17 mouse cellular contexts compared by ENCODE assay signal in the genomic region with DNA sequence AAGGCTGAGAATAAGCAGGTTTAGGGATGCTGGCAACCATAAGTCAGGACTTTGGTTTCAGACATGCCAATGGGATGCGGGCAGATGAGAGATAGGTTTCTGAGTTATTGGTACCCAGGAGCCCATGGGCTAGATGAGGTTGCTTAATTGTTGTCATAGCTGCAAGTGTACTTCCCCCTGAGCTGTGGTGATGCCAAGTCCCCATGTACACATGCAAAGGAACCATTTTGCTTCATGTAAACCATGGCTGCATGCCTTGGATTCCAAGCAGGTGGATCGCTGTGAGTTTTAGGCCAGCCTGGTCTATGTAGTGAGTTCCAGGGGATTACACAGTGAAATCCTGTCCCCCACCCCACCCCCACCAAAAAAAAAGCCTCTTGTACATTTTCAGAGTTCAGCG. TPM values are rescaled to one million over a fixed set of nuclear protein-coding genes. Genes with fewer than 3 reads are reported as not detected.
A peak's percentile ranks its signal among the peaks of the same experiment; 100 is the strongest.
DNase-seq lines count a peak whose midpoint lies in the region; ATAC-seq and TF ChIP-seq lines count a peak whose summit lies in the region.
"Had no signal": no experiment of that assay in that cellular context is flagged by ENCODE, and none has a peak within 500 bp of the region (broad histone marks: within the 10 kb centered on the region; RNA-seq: fewer than 3 reads in every experiment).

No protein-coding gene starts in this region.

- no peak for TF ChIP-seq RAD21 in MEL (IDR thresholded peaks at IDR 0.05; ENCODE audit: low read depth, low read length)

- H3K36me3 ChIP-seq in heart, embryonic 13.5 days, result peaks cover 5% of the 10 kb centered on the region
- peaks cover 0 to 37% of the 10 kb centered on the region in 2 experiments; a peak in 3 of 4 replicates for H3K36me3 ChIP-seq in MEL (ENCODE audit: control insufficient read depth in 1 of 2, insufficient read depth in 2 of 2, low read length in 2 of 2)
- peaks cover 7% of the 10 kb centered on the region for H3K36me3 ChIP-seq in liver, embryonic 16.5 days (ENCODE audit: control insufficient read depth, insufficient read depth)
- H3K36me3 ChIP-seq: heart, embryonic 15.5 days had no signal

- peaks cover 39% of the 10 kb centered on the region for H3K4me1 ChIP-seq in heart, embryonic 13.5 days
- peaks cover 8 to 32% of the 10 kb centered on the region in 2 experiments; a peak in 3 of 4 replicates for H3K4me1 ChIP-seq in MEL (ENCODE audit: control insufficient read depth in 1 of 2, insufficient read depth in 2 of 2, low read length in 2 of 2)
- peaks cover 41% of the 10 kb centered on the region for H3K4me1 ChIP-seq in liver, embryonic 16.5 days (ENCODE audit: control insufficient read depth, low read depth, low read length)

- peaks cover 33% of the 10 kb centered on the region for H3K79me2 ChIP-seq in MEL (ENCODE audit: control insufficient read depth, insufficient read depth, low read length, poor library complexity)

- no peak for TF ChIP-seq CTCF in MEL (IDR thresholded peaks at IDR 0.05 in 2 of 3, conservative IDR thresholded peaks at IDR 0.05 in 1 of 3; ENCODE audit: control insufficient read depth in 1 of 3, insufficient read depth in 1 of 3, low read depth in 2 of 3, low read length in 3 of 3, poor library complexity in 1 of 3, severe bottlenecking in 1 of 3)

- intact Hi-C loops in heart, postnatal 25 days (cut with DNase I), result loop anchor here (2.0 to 5.0 kb wide), 2 partner anchors 29 to 52 kb away; no protein-coding TSS in a partner anchor
- intact Hi-C loops in gastrocnemius, postnatal 36 days (cut with DNase I), result no loop called here

- H3K27ac ChIP-seq in heart, embryonic 13.5 days (replicated peaks), result no peak overlapping the region
- H3K27ac ChIP-seq in MEL (ENCODE audit: control insufficient read depth, low read depth, low read length), result peak overlapping the region; percentile 88
- H3K27ac ChIP-seq in liver, embryonic 16.5 days (ENCODE audit: low read length), result peak overlapping the region; percentile 93
- H3K27ac ChIP-seq: gastrocnemius, adult 2 months; heart, embryonic 15.5 days; hindbrain, embryonic 14.5 days had no signal

- no peak for ATAC-seq in heart, embryonic 13.5 days (ENCODE audit: extremely low read depth, insufficient number of reproducible peaks, low FRiP score, low TSS enrichment)
- ATAC-seq in liver, embryonic 16.5 days (ENCODE audit: low read depth), result no peak

- 84% methylated on average over 3 of the region's 3 CpGs for WGBS in heart, embryonic 13.5 days
- WGBS in liver, embryonic 16.5 days (ENCODE audit: insufficient replicate concordance), result 48% methylated on average over 3 of the region's 3 CpGs

- TF ChIP-seq POLR2A in MEL (IDR thresholded peaks at IDR 0.05; ENCODE audit: control insufficient read depth in 1 of 2, insufficient read depth in 1 of 2, low read depth in 1 of 2, low read length in 2 of 2, poor library complexity in 1 of 2), result no peak

- H3K9me3 ChIP-seq in heart, embryonic 13.5 days, result no peaks in the 10 kb centered on the region
- H3K9me3 ChIP-seq in MEL (replicated peaks; ENCODE audit: insufficient read depth, low read length), result no peaks in the 10 kb centered on the region
- H3K9me3 ChIP-seq in liver, embryonic 16.5 days (replicated peaks; ENCODE audit: control insufficient read depth, low read length), result no peaks in the 10 kb centered on the region
- H3K9me3 ChIP-seq: heart, embryonic 15.5 days had no signal

- no peak for TF ChIP-seq EP300 in MEL (IDR thresholded peaks at IDR 0.05; ENCODE audit: low read depth in 1 of 2, low read length in 2 of 2)

- no peak for DNase-seq in heart, postnatal 25 days (ENCODE audit: low spot score)
- DNase-seq in MEL (ENCODE audit: low read depth, low spot score), result peak; percentile 87
- DNase-seq in c-Kit-positive CD71-positive TER-119-positive erythroid progenitor cells, embryonic 14.5 days (ENCODE audit: low spot score), result peak; percentile 47
- no peak for DNase-seq in gastrocnemius, postnatal 36 days
- no peak for DNase-seq in left cerebral cortex, adult 18-20 months (ENCODE audit: low spot score in 2 of 2)
- DNase-seq: cerebellum, adult 9-10 months; gastrocnemius, adult 2 months; kidney, adult 11 months; lung, adult 18-20 months; right cerebral cortex, postnatal 25 days had no signal

- H3K27me3 ChIP-seq in heart, embryonic 13.5 days (replicated peaks), result no peaks in the 10 kb centered on the region
- no peaks in the 10 kb centered on the region for H3K27me3 ChIP-seq in MEL (ENCODE audit: control insufficient read depth in 1 of 2, insufficient read depth in 2 of 2, low read length in 2 of 2)
- H3K27me3 ChIP-seq in liver, embryonic 16.5 days (ENCODE audit: control insufficient read depth, insufficient read depth, low read depth, low read length), result no peaks in the 10 kb centered on the region
- H3K27me3 ChIP-seq: CH12.LX; heart, embryonic 15.5 days had no signal

- no peak overlapping the region for H3K4me3 ChIP-seq in heart, embryonic 13.5 days
- no peak overlapping the region for H3K4me3 ChIP-seq in MEL (ENCODE audit: control insufficient read depth in 1 of 2, insufficient read depth in 1 of 2, low read depth in 2 of 2, low read length in 2 of 2)
- peak overlapping the region; percentile 39 for H3K4me3 ChIP-seq in liver, embryonic 16.5 days (ENCODE audit: low read depth, low read length)

- H3K9ac ChIP-seq in heart, embryonic 13.5 days, result 0 out of 2 replicates have a peak overlapping the region, but pooled peaks have one; percentile 11
- peak overlapping the region; percentile 8 for H3K9ac ChIP-seq in MEL (ENCODE audit: control insufficient read depth, low read depth, low read length, poor library complexity, severe bottlenecking)
- H3K9ac ChIP-seq in liver, embryonic 16.5 days (ENCODE audit: low read depth, low read length), result peak overlapping the region; percentile 50
- H3K9ac ChIP-seq: heart, embryonic 15.5 days; hindbrain, embryonic 14.5 days had no signal

- H3K4me2 ChIP-seq in heart, embryonic 13.5 days, result peak overlapping the region; percentile 87
- peak overlapping the region; percentile 76 for H3K4me2 ChIP-seq in liver, embryonic 16.5 days (ENCODE audit: low read depth, low read length)

TF ChIP-seq in MEL, 35 proteins besides CTCF, POLR2A, EP300 and RAD21 (continues in another document):
- TF ChIP-seq ZKSCAN1 (IDR thresholded peaks at IDR 0.05; ENCODE audit: low read depth, low read length), result no peak
- 0 out of 2 replicates have a peak, but pooled peaks have one; percentile 12 for TF ChIP-seq ELF1 (IDR thresholded peaks at IDR 0.05; ENCODE audit: low read depth, low read length)
- TF ChIP-seq JUND (IDR thresholded peaks at IDR 0.05; ENCODE audit: low read depth, low read length), result no peak
- TF ChIP-seq POLR2AphosphoS5 (IDR thresholded peaks at IDR 0.05; ENCODE audit: borderline replicate concordance, low read depth, low read length), result no peak
- no peak for TF ChIP-seq ETS1 (IDR thresholded peaks at IDR 0.05; ENCODE audit: low read depth, low read length)

RNA-seq across cellular contexts. Expression of a gene that starts 1.1 kb away (rescaled TPM):
- 19.7 and 20.7 TPM in 2 replicates for polyA plus RNA-seq in heart, embryonic 13.5 days (2015; fragmentation: Nextera tagmentation; extraction: Ambion mirVana)
- total RNA-seq in heart, postnatal 25 days (2021), result 10 to 100 TPM; 11.8 to 13.3 TPM
- total RNA-seq in MEL (2012; rRNA removed), result 18.7 and 30.0 TPM in 2 replicates
- 10 to 100 TPM in 1 of 2 experiments, not detected in 1; 38.9 TPM for polyA plus RNA-seq in MEL (2012; ENCODE audit: insufficient read depth in 1 of 2, insufficient read length in 2 of 2, low read depth in 1 of 2, low replicate concordance in 2 of 2, missing spikeins in 1 of 2)
- 29.4 and 30.5 TPM in 2 replicates for polyA plus RNA-seq in liver, embryonic 16.5 days (2015; fragmentation: Nextera tagmentation; extraction: Ambion mirVana)
- total RNA-seq in gastrocnemius, postnatal 36 days (2021), result 1 to 10 TPM; 3.8 to 4.6 TPM
- 10 to 100 TPM; 46.9 to 48.9 TPM for total RNA-seq in left cerebral cortex, adult 18-20 months (2021)

RNA-seq across cellular contexts. Expression of a gene that starts 40.1 kb away (rescaled TPM):
- 0.14 TPM in 1 of 2 replicates, not detected in the other for polyA plus RNA-seq in heart, embryonic 13.5 days (2015; fragmentation: Nextera tagmentation; extraction: Ambion mirVana)
- under 1 TPM; 0.29 to 0.48 TPM for total RNA-seq in heart, postnatal 25 days (2021)
- 0.10 TPM in 1 of 2 replicates, not detected in the other for total RNA-seq in MEL (2012; rRNA removed)
- polyA plus RNA-seq in MEL (2012; ENCODE audit: insufficient read depth in 1 of 2, insufficient read length in 2 of 2, low read depth in 1 of 2, low replicate concordance in 2 of 2, missing spikeins in 1 of 2), result not detected
- 0.15 TPM in 1 of 2 replicates, not detected in the other for polyA plus RNA-seq in liver, embryonic 16.5 days (2015; fragmentation: Nextera tagmentation; extraction: Ambion mirVana)
- under 1 TPM; 0.47 to 0.48 TPM for total RNA-seq in gastrocnemius, postnatal 36 days (2021)
- total RNA-seq in left cerebral cortex, adult 18-20 months (2021), result under 1 TPM; 0.44 to 0.87 TPM
- total RNA-seq: CH12.LX had no signal
- polyA plus RNA-seq: brain, embryonic 14.5 days; stomach, embryonic 14.5 days had no signal

RNA-seq across cellular contexts. Expression of a gene that starts 44.5 kb away (rescaled TPM):
- polyA plus RNA-seq in heart, embryonic 13.5 days (2015; fragmentation: Nextera tagmentation; extraction: Ambion mirVana), result 3.9 and 4.1 TPM in 2 replicates
- 1 to 10 TPM; 3.0 to 3.9 TPM for total RNA-seq in heart, postnatal 25 days (2021)
- 1.9 and 3.0 TPM in 2 replicates for total RNA-seq in MEL (2012; rRNA removed)
- 10 to 100 TPM in 1 of 2 experiments, not detected in 1; 22.7 TPM for polyA plus RNA-seq in MEL (2012; ENCODE audit: insufficient read depth in 1 of 2, insufficient read length in 2 of 2, low read depth in 1 of 2, low replicate concordance in 2 of 2, missing spikeins in 1 of 2)
- polyA plus RNA-seq in liver, embryonic 16.5 days (2015; fragmentation: Nextera tagmentation; extraction: Ambion mirVana), result 4.5 and 6.7 TPM in 2 replicates
- total RNA-seq in gastrocnemius, postnatal 36 days (2021), result 1 to 10 TPM; 2.3 to 2.7 TPM
- total RNA-seq in left cerebral cortex, adult 18-20 months (2021), result 10 to 100 TPM in 1 of 2 experiments, 1 to 10 TPM in 1; 6.9 to 10.6 TPM

RNA-seq across cellular contexts. Expression of a gene that starts 55.8 kb away (rescaled TPM):
- polyA plus RNA-seq in heart, embryonic 13.5 days (2015; fragmentation: Nextera tagmentation; extraction: Ambion mirVana), result 1.3 and 1.5 TPM in 2 replicates
- under 1 TPM; 0.98 to 0.99 TPM for total RNA-seq in heart, postnatal 25 days (2021)
- 0.39 and 0.42 TPM in 2 replicates for total RNA-seq in MEL (2012; rRNA removed)
- 1 to 10 TPM in 1 of 2 experiments, not detected in 1; 1.1 TPM for polyA plus RNA-seq in MEL (2012; ENCODE audit: insufficient read depth in 1 of 2, insufficient read length in 2 of 2, low read depth in 1 of 2, low replicate concordance in 2 of 2, missing spikeins in 1 of 2)
- 0.21 and 0.33 TPM in 2 replicates for polyA plus RNA-seq in liver, embryonic 16.5 days (2015; fragmentation: Nextera tagmentation; extraction: Ambion mirVana)
- total RNA-seq in gastrocnemius, postnatal 36 days (2021), result under 1 TPM; 0.20 to 0.28 TPM
- total RNA-seq in left cerebral cortex, adult 18-20 months (2021), result 10 to 100 TPM; 80.1 to 82.0 TPM

RNA-seq across cellular contexts. Expression of a gene that starts 56.7 kb away (rescaled TPM):
- 5.5 TPM in 2 replicates for polyA plus RNA-seq in heart, embryonic 13.5 days (2015; fragmentation: Nextera tagmentation; extraction: Ambion mirVana)
- 1 to 10 TPM; 3.2 to 4.5 TPM for total RNA-seq in heart, postnatal 25 days (2021)
- total RNA-seq in MEL (2012; rRNA removed), result 2.4 and 2.5 TPM in 2 replicates
- 10 to 100 TPM in 1 of 2 experiments, not detected in 1; 12.7 TPM for polyA plus RNA-seq in MEL (2012; ENCODE audit: insufficient read depth in 1 of 2, insufficient read length in 2 of 2, low read depth in 1 of 2, low replicate concordance in 2 of 2, missing spikeins in 1 of 2)
- 5.2 and 6.1 TPM in 2 replicates for polyA plus RNA-seq in liver, embryonic 16.5 days (2015; fragmentation: Nextera tagmentation; extraction: Ambion mirVana)
- 1 to 10 TPM; 2.0 to 2.9 TPM for total RNA-seq in gastrocnemius, postnatal 36 days (2021)
- 10 to 100 TPM in 1 of 2 experiments, 1 to 10 TPM in 1; 9.7 to 10.1 TPM for total RNA-seq in left cerebral cortex, adult 18-20 months (2021)

Comparison
In these comparisons a context has a peak if more than half of its experiments do, and no peak if none do; other contexts are left out.
1. DNase-seq: peak in MEL (single experiment) and c-Kit-positive CD71-positive TER-119-positive erythroid progenitor cells, embryonic 14.5 days (single experiment); none in heart, postnatal 25 days (single experiment), gastrocnemius, postnatal 36 days (0 of 2) and left cerebral cortex, adult 18-20 months (0 of 2).
2. Peak in every context shown above with its lines, with median percentiles within 50 percentile points of each other: H3K9ac ChIP-seq.